Mouse (Mus musculus) embryo, embryonic 11 days (tissue): ENCODE data around the gene Mpped2.
A peak's percentile ranks its signal among the peaks of the same experiment; 100 is the strongest.

ENCODE experiments used
- DNase-seq: peaks from one replicate; pipeline ENCODE4 v3.0.0-alpha.2; 2015

Mpped2 gene

GRCm38 (mm10) chr2:106815898-106816297 is 122.8 kb downstream of the Mpped2 start:
- no peak for DNase-seq

GRCm38 (mm10) chr2:106821292-106821691 is 128.2 kb downstream of the Mpped2 start:
- no peak for DNase-seq

- DNase-seq, result no peak
Observed at GRCm38 (mm10) chr2:106821883-106822282, 128.8 kb downstream of the Mpped2 start.

- DNase-seq, result peak; percentile 65
Observed at GRCm38 (mm10) chr2:106822540-106822939, 129.5 kb downstream of the Mpped2 start.

GRCm38 (mm10) chr2:106825461-106825860 is 132.4 kb downstream of the Mpped2 start:
- DNase-seq, result no peak

- DNase-seq, result no peak
Observed at GRCm38 (mm10) chr2:106826023-106826422, 133.0 kb downstream of the Mpped2 start.

GRCm38 (mm10) chr2:106826806-106827205 is 133.7 kb downstream of the Mpped2 start:
- no peak for DNase-seq

- DNase-seq, result no peak
Observed at GRCm38 (mm10) chr2:106828573-106829310, 135.7 kb downstream of the Mpped2 start.

- DNase-seq, result no peak
Observed at GRCm38 (mm10) chr2:106829420-106829819, 136.4 kb downstream of the Mpped2 start.

- DNase-seq, result no peak
Observed at GRCm38 (mm10) chr2:106832577-106832976, 139.5 kb downstream of the Mpped2 start.

GRCm38 (mm10) chr2:106833212-106833611 is 140.1 kb downstream of the Mpped2 start:
- no peak for DNase-seq

GRCm38 (mm10) chr2:106835321-106835720 is 142.3 kb downstream of the Mpped2 start:
- DNase-seq, result no peak

- no peak for DNase-seq
Observed at GRCm38 (mm10) chr2:106837241-106837640, 144.2 kb downstream of the Mpped2 start.

GRCm38 (mm10) chr2:106844147-106844546 is 151.1 kb downstream of the Mpped2 start:
- DNase-seq, result no peak

GRCm38 (mm10) chr2:106844766-106845678 is 152.0 kb downstream of the Mpped2 start:
- DNase-seq, result no peak

- no peak for DNase-seq
Observed at GRCm38 (mm10) chr2:106846511-106846910, 153.4 kb downstream of the Mpped2 start.

- no peak for DNase-seq
Observed at GRCm38 (mm10) chr2:106849389-106849788, 156.3 kb downstream of the Mpped2 start.

- DNase-seq, result no peak
Observed at GRCm38 (mm10) chr2:106851515-106851914, 158.4 kb downstream of the Mpped2 start.

- no peak for DNase-seq
Observed at GRCm38 (mm10) chr2:106854213-106854612, 161.1 kb downstream of the Mpped2 start.

- DNase-seq, result peak; percentile 52
Observed at GRCm38 (mm10) chr2:106854758-106855157, 161.7 kb downstream of the Mpped2 start.

GRCm38 (mm10) chr2:106855184-106855583 is 162.1 kb downstream of the Mpped2 start:
- no peak for DNase-seq

GRCm38 (mm10) chr2:106855623-106856350 is 162.7 kb downstream of the Mpped2 start:
- peak; percentile 71 for DNase-seq

GRCm38 (mm10) chr2:106856361-106856961 is 163.4 kb downstream of the Mpped2 start:
- peak; percentile 66 for DNase-seq
